Mouse (Mus musculus) CH12.LX (cell line): ENCODE measurements around the gene Atad5.

Experiments used
- CTCF ChIP-seq, 2 experiments: IDR thresholded peaks in 1 of 2; conservative IDR thresholded peaks in 1 of 2; 2 replicates each; pipeline ENCODE4 v1.5.1; 2011 to 2012; ENCODE audit warnings: low read depth in 2 of 2, low read length in 2 of 2, improper control_type of control experiment in 1 of 2, inconsistent platforms in 1 of 2, mild to moderate bottlenecking in 1 of 2, moderate library complexity in 1 of 2
- E2F4 ChIP-seq: IDR thresholded peaks from 2 replicates; pipeline ENCODE4 v1.6.1; 2011; ENCODE audit warnings: low read depth, low read length, improper control_type of control experiment; ENCODE audit not compliant: insufficient replicate concordance
- USF1 ChIP-seq: IDR thresholded peaks from 2 replicates; pipeline ENCODE4 v1.6.1; 2014; ENCODE audit warnings: low read depth, mild to moderate bottlenecking, inconsistent platforms, low read length, improper control_type of control experiment

- TF ChIP-seq USF1 (no peak), E2F4 (no peak), CTCF (conservative IDR thresholded peaks at IDR 0.05 in 1 of 2, IDR thresholded peaks at IDR 0.05 in 1 of 2; ENCODE audit: low read depth in 2 of 2, low read length in 2 of 2) (no peak)
Observed at GRCm38 (mm10) chr11:80089817-80090214, 616 bp downstream of the Atad5 start.
